Mouse (Mus musculus): ENCODE data around the gene Fam50b. TPM values are rescaled to one million over a fixed set of nuclear protein-coding genes. Genes with fewer than 3 reads are reported as not detected.
A peak's percentile ranks its signal among the peaks of the same experiment; 100 is the strongest.

Fam50b gene
- total RNA-seq, 2 experiments from 2014 or later = not detected

GRCm38 (mm10) chr13:34733780-34734179, 870 bp upstream of the Fam50b start:
- no peak for ATAC-seq (replicated peaks; ENCODE audit: low FRiP score, low TSS enrichment, poor library complexity, severe bottlenecking)

GRCm38 (mm10) chr13:34737968-34738698, 3.5 kb downstream of the Fam50b start:
- no peak for ATAC-seq (replicated peaks; ENCODE audit: low FRiP score, low TSS enrichment, poor library complexity, severe bottlenecking)

GRCm38 (mm10) chr13:34738699-34738973, 4.0 kb downstream of the Fam50b start:
- no peak for ATAC-seq (replicated peaks; ENCODE audit: low FRiP score, low TSS enrichment, poor library complexity, severe bottlenecking)

- ATAC-seq (replicated peaks; ENCODE audit: low FRiP score, low TSS enrichment, poor library complexity, severe bottlenecking) = no peak
Observed at GRCm38 (mm10) chr13:34739071-34739470, 4.4 kb downstream of the Fam50b start.

GRCm38 (mm10) chr13:34741254-34741653, 6.6 kb downstream of the Fam50b start:
- no peak for ATAC-seq (replicated peaks; ENCODE audit: low FRiP score, low TSS enrichment, poor library complexity, severe bottlenecking)

- no peak for ATAC-seq (replicated peaks; ENCODE audit: low FRiP score, low TSS enrichment, poor library complexity, severe bottlenecking)
Observed at GRCm38 (mm10) chr13:34741813-34742568, 7.3 kb downstream of the Fam50b start.

GRCm38 (mm10) chr13:34746811-34747210, 12.2 kb downstream of the Fam50b start:
- ATAC-seq (replicated peaks; ENCODE audit: low FRiP score, low TSS enrichment, poor library complexity, severe bottlenecking) = no peak

GRCm38 (mm10) chr13:34748530-34748929, 13.9 kb downstream of the Fam50b start:
- no peak for ATAC-seq (replicated peaks; ENCODE audit: low FRiP score, low TSS enrichment, poor library complexity, severe bottlenecking)

- no peak for ATAC-seq (replicated peaks; ENCODE audit: low FRiP score, low TSS enrichment, poor library complexity, severe bottlenecking)
Observed at GRCm38 (mm10) chr13:34759202-34759601, 24.6 kb downstream of the Fam50b start.

GRCm38 (mm10) chr13:34760518-34761287, 26.1 kb downstream of the Fam50b start:
- ATAC-seq (replicated peaks; ENCODE audit: low FRiP score, low TSS enrichment, poor library complexity, severe bottlenecking) = no peak

GRCm38 (mm10) chr13:34762136-34762535, 27.5 kb downstream of the Fam50b start:
- no peak for ATAC-seq (replicated peaks; ENCODE audit: low FRiP score, low TSS enrichment, poor library complexity, severe bottlenecking)

- ATAC-seq (replicated peaks; ENCODE audit: low FRiP score, low TSS enrichment, poor library complexity, severe bottlenecking) = no peak
Observed at GRCm38 (mm10) chr13:34762865-34763264, 28.2 kb downstream of the Fam50b start.

GRCm38 (mm10) chr13:34765269-34765668, 30.6 kb downstream of the Fam50b start:
- ATAC-seq (replicated peaks; ENCODE audit: low FRiP score, low TSS enrichment, poor library complexity, severe bottlenecking) = no peak

- no peak for ATAC-seq (replicated peaks; ENCODE audit: low FRiP score, low TSS enrichment, poor library complexity, severe bottlenecking)
Observed at GRCm38 (mm10) chr13:34766572-34766971, 31.9 kb downstream of the Fam50b start.

- no peak for ATAC-seq (replicated peaks; ENCODE audit: low FRiP score, low TSS enrichment, poor library complexity, severe bottlenecking)
Observed at GRCm38 (mm10) chr13:34767527-34768292, 33.1 kb downstream of the Fam50b start.

- ATAC-seq (replicated peaks; ENCODE audit: low FRiP score, low TSS enrichment, poor library complexity, severe bottlenecking) = no peak
Observed at GRCm38 (mm10) chr13:34776767-34777166, 42.1 kb downstream of the Fam50b start.

GRCm38 (mm10) chr13:34780856-34781610, 46.4 kb downstream of the Fam50b start:
- no peak for ATAC-seq (replicated peaks; ENCODE audit: low FRiP score, low TSS enrichment, poor library complexity, severe bottlenecking)

- no peak for ATAC-seq (replicated peaks; ENCODE audit: low FRiP score, low TSS enrichment, poor library complexity, severe bottlenecking)
Observed at GRCm38 (mm10) chr13:34781611-34782009, 47.0 kb downstream of the Fam50b start.

GRCm38 (mm10) chr13:34784818-34785217, 50.2 kb downstream of the Fam50b start:
- ATAC-seq (replicated peaks; ENCODE audit: low FRiP score, low TSS enrichment, poor library complexity, severe bottlenecking) = peak; percentile 63
